Mouse (Mus musculus): ENCODE data around the gene Cltb. TPM values are rescaled to one million over a fixed set of nuclear protein-coding genes. Genes with fewer than 3 reads are reported as not detected.

Cltb gene
- 35.6 and 40.4 TPM in 2 replicates for polyA plus RNA-seq (2015; fragmentation: Nextera tagmentation; extraction: Ambion mirVana)

GRCm38 (mm10) chr13:54610972-54611754 is at the start of gene Cltb:
Cltb (minus strand) TSS chr13:54611344.
- Histone ChIP-seq H3K27me3 (no peaks in the 10 kb centered on the region), H3K36me3 (replicated peaks) (peaks cover under 1% of the 10 kb centered on the region), H3K9ac (peak within 1 kb of the TSS; percentile 90), H3K4me2 (peak within 1 kb of the TSS; percentile 96), H3K4me1 (replicated peaks) (peaks cover 55% of the 10 kb centered on the region), H3K9me3 (replicated peaks) (no peaks in the 10 kb centered on the region), H3K4me3 (replicated peaks) (peak within 1 kb of the TSS; percentile 88), H3K27ac (replicated peaks) (peak within 1 kb of the TSS; percentile 82)
- WGBS (ENCODE audit: insufficient replicate concordance) = under 1% methylated on average over 66 of the region's 66 CpGs
- peak; percentile 73 for ATAC-seq (ENCODE audit: insufficient read depth)

- no peaks in the 10 kb centered on the region for H3K4me1 ChIP-seq (replicated peaks)
- H3K4me3 ChIP-seq (replicated peaks) = no peak overlapping the region
- no peak overlapping the region for H3K27ac ChIP-seq (replicated peaks)
- 77% methylated on average over 5 of the region's 5 CpGs for WGBS (ENCODE audit: insufficient replicate concordance)
- peaks cover 72% of the 10 kb centered on the region for H3K36me3 ChIP-seq (replicated peaks)
- H3K27me3 ChIP-seq = no peaks in the 10 kb centered on the region
- no peak overlapping the region for H3K9ac ChIP-seq
- no peak overlapping the region for H3K4me2 ChIP-seq
- H3K9me3 ChIP-seq (replicated peaks) = no peaks in the 10 kb centered on the region
- ATAC-seq (ENCODE audit: insufficient read depth) = no peak
Observed at GRCm38 (mm10) chr13:54660877-54661276, 49.7 kb upstream of the Cltb start.

GRCm38 (mm10) chr13:54650461-54650860 is 39.3 kb upstream of the Cltb start:
- no peak for ATAC-seq (ENCODE audit: insufficient read depth)
- 81% methylated on average over 3 of the region's 3 CpGs for WGBS (ENCODE audit: insufficient replicate concordance)
- Histone ChIP-seq H3K9me3 (replicated peaks) (no peaks in the 10 kb centered on the region), H3K4me1 (replicated peaks) (no peaks in the 10 kb centered on the region), H3K9ac (no peak overlapping the region), H3K4me2 (no peak overlapping the region), H3K4me3 (replicated peaks) (no peak overlapping the region), H3K27ac (replicated peaks) (no peak overlapping the region), H3K27me3 (no peaks in the 10 kb centered on the region), H3K36me3 (replicated peaks) (peaks cover 97% of the 10 kb centered on the region)

- Histone ChIP-seq H3K4me2 (no peak overlapping the region), H3K4me3 (replicated peaks) (no peak overlapping the region), H3K4me1 (replicated peaks) (no peaks in the 10 kb centered on the region; the same call in 1 of the 2 replicates), H3K36me3 (replicated peaks) (peaks cover 39% of the 10 kb centered on the region), H3K9ac (no peak overlapping the region), H3K9me3 (replicated peaks) (no peaks in the 10 kb centered on the region), H3K27ac (replicated peaks) (no peak overlapping the region), H3K27me3 (no peaks in the 10 kb centered on the region)
- WGBS (ENCODE audit: insufficient replicate concordance) = 78% methylated on average over 3 of the region's 3 CpGs
- ATAC-seq (ENCODE audit: insufficient read depth) = no peak
Observed at GRCm38 (mm10) chr13:54635011-54635410, 23.9 kb upstream of the Cltb start.

GRCm38 (mm10) chr13:54632731-54633277 is 21.7 kb upstream of the Cltb start:
- H3K27ac ChIP-seq (replicated peaks) = 0 out of 2 replicates have a peak overlapping the region, but pooled peaks have one; percentile 43
- peaks cover 19% of the 10 kb centered on the region for H3K36me3 ChIP-seq (replicated peaks)
- H3K4me1 ChIP-seq (replicated peaks) = peaks cover 7% of the 10 kb centered on the region
- no peak overlapping the region for H3K4me3 ChIP-seq (replicated peaks)
- H3K9ac ChIP-seq = no peak overlapping the region
- H3K27me3 ChIP-seq = no peaks in the 10 kb centered on the region
- no peak for ATAC-seq (ENCODE audit: insufficient read depth)
- 70% methylated on average over 3 of the region's 3 CpGs for WGBS (ENCODE audit: insufficient replicate concordance)
- no peaks in the 10 kb centered on the region for H3K9me3 ChIP-seq (replicated peaks)
- no peak overlapping the region for H3K4me2 ChIP-seq

GRCm38 (mm10) chr13:54629128-54629527 is 18.0 kb upstream of the Cltb start:
- Histone ChIP-seq H3K36me3 (replicated peaks) (peaks cover 10% of the 10 kb centered on the region; the same call in 1 of the 2 replicates), H3K27ac (replicated peaks) (peak overlapping the region; percentile 26), H3K4me1 (replicated peaks) (peaks cover 22% of the 10 kb centered on the region), H3K4me2 (no peak overlapping the region), H3K9me3 (replicated peaks) (no peaks in the 10 kb centered on the region), H3K27me3 (no peaks in the 10 kb centered on the region), H3K9ac (no peak overlapping the region; the same call in 1 of the 2 replicates), H3K4me3 (replicated peaks) (no peak overlapping the region)
- 64% methylated on average over 4 of the region's 4 CpGs for WGBS (ENCODE audit: insufficient replicate concordance)
- ATAC-seq (ENCODE audit: insufficient read depth) = peak; percentile 51; the same call in 1 of the 2 replicates

GRCm38 (mm10) chr13:54621960-54622521 is 10.9 kb upstream of the Cltb start:
- Histone ChIP-seq H3K9ac (peak overlapping the region; percentile 88), H3K4me2 (peak overlapping the region; percentile 88), H3K27me3 (peaks cover 3% of the 10 kb centered on the region; the same call in 1 of the 2 replicates), H3K9me3 (replicated peaks) (no peaks in the 10 kb centered on the region), H3K36me3 (replicated peaks) (0 out of 2 replicates have a peak, but pooled peaks cover 4% of the 10 kb centered on the region), H3K27ac (replicated peaks) (peak overlapping the region; percentile 83), H3K4me3 (replicated peaks) (peak overlapping the region; percentile 89), H3K4me1 (replicated peaks) (peaks cover 38% of the 10 kb centered on the region)
- peak; percentile 56 for ATAC-seq (ENCODE audit: insufficient read depth)
- WGBS (ENCODE audit: insufficient replicate concordance) = 1% methylated on average over 27 of the region's 27 CpGs

GRCm38 (mm10) chr13:54621155-54621932 is 10.2 kb upstream of the Cltb start, which contains the start of gene Faf2:
Faf2 (plus strand) TSS chr13:54621784.
- Histone ChIP-seq H3K4me2 (peak within 1 kb of the TSS; percentile 88), H3K27ac (replicated peaks) (peak within 1 kb of the TSS; percentile 83), H3K36me3 (replicated peaks) (0 out of 2 replicates have a peak, but pooled peaks cover 3% of the 10 kb centered on the region), H3K27me3 (peaks cover 3% of the 10 kb centered on the region; the same call in 1 of the 2 replicates), H3K4me1 (replicated peaks) (peaks cover 31% of the 10 kb centered on the region), H3K9me3 (replicated peaks) (no peaks in the 10 kb centered on the region), H3K9ac (peak within 1 kb of the TSS; percentile 88), H3K4me3 (replicated peaks) (peak within 1 kb of the TSS; percentile 89)
- WGBS (ENCODE audit: insufficient replicate concordance) = 8% methylated on average over 44 of the region's 44 CpGs
- ATAC-seq (ENCODE audit: insufficient read depth) = peak; percentile 99

GRCm38 (mm10) chr13:54616998-54617397 is 5.9 kb upstream of the Cltb start:
- H3K4me2 ChIP-seq = no peak overlapping the region
- no peaks in the 10 kb centered on the region for H3K36me3 ChIP-seq (replicated peaks)
- H3K27ac ChIP-seq (replicated peaks) = no peak overlapping the region
- no peak overlapping the region for H3K9ac ChIP-seq
- WGBS (ENCODE audit: insufficient replicate concordance) = 60% methylated on average over 6 of the region's 6 CpGs
- H3K4me1 ChIP-seq (replicated peaks) = peaks cover 8% of the 10 kb centered on the region
- H3K9me3 ChIP-seq (replicated peaks) = no peaks in the 10 kb centered on the region
- no peak overlapping the region for H3K4me3 ChIP-seq (replicated peaks)
- no peak for ATAC-seq (ENCODE audit: insufficient read depth)
- peaks cover 3% of the 10 kb centered on the region; the same call in 1 of the 2 replicates for H3K27me3 ChIP-seq

GRCm38 (mm10) chr13:54616307-54616706 is 5.2 kb upstream of the Cltb start:
- Histone ChIP-seq H3K36me3 (replicated peaks) (no peaks in the 10 kb centered on the region), H3K9ac (no peak overlapping the region), H3K4me2 (no peak overlapping the region), H3K4me3 (replicated peaks) (no peak overlapping the region), H3K27ac (replicated peaks) (no peak overlapping the region), H3K4me1 (replicated peaks) (peaks cover 13% of the 10 kb centered on the region), H3K27me3 (peaks cover 3% of the 10 kb centered on the region; the same call in 1 of the 2 replicates), H3K9me3 (replicated peaks) (no peaks in the 10 kb centered on the region)
- no peak for ATAC-seq (ENCODE audit: insufficient read depth)
- 68% methylated on average over 8 of the region's 8 CpGs for WGBS (ENCODE audit: insufficient replicate concordance)

Measured in liver, embryonic 15.5 days (tissue).